Mouse (Mus musculus) brain, adult 2 months (tissue): ENCODE data around the gene 9130213A22Rik.

Experiments used
- DNase-seq: peaks from one replicate; pipeline ENCODE4 v3.0.0; 2011; ENCODE audit warnings: low read depth, low spot score

The 9130213A22Rik gene

DNA sequence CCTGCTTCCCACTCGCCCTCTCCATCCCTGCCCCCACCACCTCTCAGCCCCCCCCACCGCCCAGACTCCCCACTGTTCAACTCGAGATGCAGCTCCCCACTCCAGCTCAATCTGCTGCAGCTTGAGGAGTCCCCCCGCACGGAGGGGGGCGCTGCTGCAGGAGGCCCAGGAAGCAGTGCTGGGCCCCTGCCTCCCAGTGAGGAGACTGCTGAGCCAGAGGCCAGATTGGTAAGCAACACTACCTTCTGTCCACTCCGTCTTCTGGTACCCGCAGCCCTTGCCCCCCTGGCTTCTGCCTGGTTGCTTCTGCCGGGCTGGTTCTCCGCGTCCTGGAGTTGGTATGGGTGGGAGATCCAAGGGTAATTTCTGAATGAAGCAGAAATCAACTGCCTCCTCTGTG is 15.5 kb downstream of the 9130213A22Rik start:
- DNase-seq, result no peak

DNA sequence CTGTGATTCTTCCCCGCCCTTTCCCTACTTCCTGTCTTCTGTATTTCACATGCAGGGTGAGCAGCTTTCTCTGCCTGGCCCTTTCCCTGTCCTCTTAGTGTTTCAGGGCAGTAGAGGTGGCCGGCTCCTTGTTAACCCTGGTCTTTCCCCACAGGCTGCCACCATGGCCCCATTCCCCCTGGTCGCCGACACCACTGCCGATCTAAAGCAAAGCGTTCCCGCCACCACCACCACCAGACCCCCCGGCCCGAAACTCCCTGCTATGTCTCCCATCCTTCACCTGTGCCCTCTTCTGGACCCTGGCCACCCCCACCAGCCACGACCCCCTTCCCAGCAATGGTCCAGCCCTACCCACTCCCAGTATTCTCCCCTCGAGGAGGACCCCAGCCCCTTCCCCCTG is 16.1 kb downstream of the 9130213A22Rik start:
- no peak for DNase-seq

DNA sequence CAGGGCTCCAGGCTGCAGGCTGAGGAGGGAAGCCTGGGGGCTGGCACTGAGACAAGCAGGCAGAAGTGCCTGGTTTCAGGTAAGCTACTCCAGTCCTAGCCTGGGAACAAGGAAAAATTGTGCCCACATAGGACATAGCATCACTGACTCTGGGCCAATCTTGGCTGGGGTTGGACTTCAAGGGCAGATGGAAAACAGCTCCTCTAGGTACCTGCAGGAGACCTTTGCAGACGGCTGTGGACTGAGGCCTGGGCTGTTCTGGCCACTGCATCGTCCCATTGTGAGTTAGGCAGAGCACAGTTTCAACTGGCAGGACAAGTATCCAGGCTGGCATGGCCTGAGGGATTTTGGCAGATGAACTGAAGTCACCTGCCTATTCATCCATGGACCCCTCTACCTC is 16.6 kb downstream of the 9130213A22Rik start:
- no peak for DNase-seq

DNA sequence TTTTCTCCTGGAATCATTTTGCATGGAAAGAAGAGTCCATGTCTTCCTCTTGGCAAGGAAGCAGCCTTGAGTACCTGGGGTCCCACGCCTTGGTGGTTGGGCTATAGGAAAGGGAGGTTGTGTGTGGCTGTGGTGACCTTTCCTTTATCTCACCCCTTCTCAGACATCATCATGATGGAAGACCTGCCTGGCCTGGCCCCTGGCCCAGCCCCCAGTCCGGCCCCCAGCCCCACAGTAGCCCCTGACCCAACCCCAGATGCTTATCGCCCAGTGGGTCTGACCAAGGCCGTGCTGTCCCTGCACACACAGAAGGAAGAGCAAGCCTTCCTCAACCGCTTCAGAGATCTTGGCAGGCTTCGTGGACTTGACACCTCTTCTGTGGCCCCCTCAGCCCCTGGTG is 17.2 kb downstream of the 9130213A22Rik start:
- no peak for DNase-seq

DNA sequence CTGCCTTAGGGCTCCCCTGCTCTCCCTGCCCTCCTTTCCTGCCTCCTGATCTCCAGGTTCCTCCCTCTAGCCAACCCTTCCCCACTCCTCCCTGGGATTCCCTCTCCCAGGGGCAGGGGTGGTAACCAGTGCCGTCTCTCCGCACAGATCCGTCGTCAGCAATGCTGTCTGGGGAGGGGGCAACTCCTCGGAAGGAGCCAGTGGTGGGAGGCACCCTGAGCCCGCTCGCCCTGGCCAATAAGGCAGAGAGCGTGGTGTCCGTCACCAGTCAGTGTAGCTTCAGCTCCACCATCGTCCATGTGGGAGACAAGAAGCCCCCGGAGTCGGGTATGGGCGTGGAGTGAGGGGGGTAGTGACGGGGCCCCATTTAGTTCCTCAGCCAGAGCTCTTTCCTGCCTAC is 17.9 kb downstream of the 9130213A22Rik start:
- no peak for DNase-seq

DNA sequence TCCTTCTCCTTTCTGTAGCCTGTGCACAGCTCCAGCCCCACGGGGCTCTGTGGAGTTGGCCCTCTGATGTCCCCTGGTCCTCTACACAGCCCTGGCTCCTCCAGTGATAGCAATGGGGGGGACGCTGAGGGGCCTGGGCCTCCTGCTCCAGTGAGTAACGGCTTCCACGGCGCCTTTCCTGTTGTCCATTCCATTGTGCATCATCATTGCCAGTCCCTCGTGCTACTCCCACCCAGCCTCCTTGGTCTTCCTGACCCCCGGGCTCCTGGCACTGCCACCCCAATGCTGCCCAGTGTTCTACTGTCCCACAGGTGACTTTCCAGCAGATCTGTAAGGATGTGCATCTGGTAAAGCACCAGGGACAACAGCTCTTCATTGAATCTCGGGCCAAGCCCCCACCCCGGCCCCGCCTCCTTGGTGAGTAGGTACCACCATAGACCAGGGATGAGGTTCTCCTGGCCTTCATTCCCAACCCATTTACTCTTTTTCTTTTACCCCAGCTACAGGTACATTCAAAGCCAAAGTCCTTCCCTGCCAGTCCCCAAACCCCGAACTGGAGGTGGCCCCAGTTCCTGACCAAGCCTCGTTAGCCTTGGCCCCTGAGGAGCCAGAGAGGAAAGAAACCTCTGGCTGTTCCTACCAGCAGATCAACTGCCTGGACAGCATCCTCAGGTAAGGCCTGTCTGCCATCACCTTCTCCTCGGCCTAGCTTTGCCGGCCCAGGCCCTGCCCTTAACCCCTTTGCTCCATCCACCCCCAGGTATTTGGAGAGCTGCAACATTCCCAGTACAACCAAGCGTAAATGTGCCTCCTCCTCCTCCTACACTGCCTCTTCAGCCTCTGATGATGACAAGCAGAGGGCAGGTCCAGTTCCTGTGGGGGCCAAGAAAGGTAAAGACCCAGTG is 18.6 kb downstream of the 9130213A22Rik start:
- no peak for DNase-seq

DNA sequence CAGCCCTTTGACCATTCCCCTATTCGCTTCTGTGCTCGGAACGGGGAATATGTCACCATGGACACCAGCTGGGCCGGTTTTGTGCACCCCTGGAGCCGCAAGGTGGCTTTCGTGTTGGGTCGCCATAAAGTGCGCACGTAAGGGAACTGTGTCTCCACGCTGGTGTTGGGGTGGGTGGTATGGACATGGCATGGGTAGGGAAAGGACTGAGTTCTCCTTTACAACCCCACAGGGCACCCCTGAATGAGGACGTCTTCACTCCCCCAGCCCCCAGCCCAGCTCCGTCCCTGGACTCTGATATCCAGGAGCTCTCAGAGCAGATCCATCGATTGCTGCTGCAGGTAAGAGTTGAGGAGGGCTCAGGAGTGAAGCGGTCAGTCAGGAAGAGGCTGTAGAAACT is 19.3 kb downstream of the 9130213A22Rik start:
- DNase-seq, result no peak

DNA sequence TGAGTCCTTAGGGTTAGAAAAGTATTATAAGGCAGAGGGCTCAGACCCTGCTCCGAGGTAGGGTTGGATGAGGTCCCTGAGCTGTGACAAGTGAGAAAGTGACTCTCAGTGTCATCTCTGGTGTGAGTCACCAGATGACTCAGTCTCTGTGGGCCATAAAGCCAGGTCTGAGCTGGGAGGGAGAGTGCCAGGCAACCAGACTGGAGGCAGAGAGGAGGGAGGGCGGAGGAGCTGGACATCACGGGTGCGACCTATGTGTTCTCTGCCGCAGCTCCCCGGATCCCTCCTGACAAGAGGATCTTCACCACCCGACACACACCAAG is 20.0 kb downstream of the 9130213A22Rik start:
- peak; percentile 89 for DNase-seq

DNA sequence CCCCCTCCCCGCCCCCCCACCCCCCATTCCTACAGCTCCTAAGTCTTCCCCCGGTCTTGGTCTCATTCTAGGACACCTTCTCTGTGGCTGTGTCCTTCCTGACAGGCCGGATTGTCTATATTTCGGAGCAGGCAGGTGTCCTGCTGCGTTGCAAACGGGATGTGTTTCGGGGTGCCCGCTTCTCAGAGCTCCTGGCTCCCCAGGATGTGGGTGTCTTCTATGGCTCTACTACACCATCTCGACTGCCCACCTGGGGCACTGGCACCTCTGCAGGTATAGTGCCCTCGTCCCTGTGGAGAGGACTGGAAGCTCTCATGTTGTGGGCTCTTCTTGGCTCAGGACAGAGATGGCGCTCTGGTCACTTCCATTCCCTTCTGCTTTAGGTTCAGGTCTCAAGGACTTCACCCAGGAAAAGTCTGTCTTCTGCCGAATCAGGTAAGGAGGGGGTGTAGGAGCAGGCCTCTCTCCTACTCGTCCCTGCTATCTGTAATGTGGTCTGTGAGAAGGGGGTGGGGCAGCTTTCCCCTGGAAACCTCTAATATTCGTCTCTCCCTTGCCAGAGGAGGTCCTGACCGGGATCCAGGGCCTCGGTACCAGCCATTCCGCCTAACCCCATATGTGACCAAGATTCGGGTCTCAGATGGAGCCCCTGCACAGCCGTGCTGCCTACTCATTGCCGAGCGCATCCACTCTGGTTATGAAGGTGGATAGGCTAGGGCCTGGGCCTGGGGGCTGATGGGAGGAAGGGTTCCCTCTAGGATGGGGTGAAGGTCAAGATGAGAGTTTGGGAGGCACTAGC is 20.6 kb downstream of the 9130213A22Rik start:
- no peak for DNase-seq

DNA sequence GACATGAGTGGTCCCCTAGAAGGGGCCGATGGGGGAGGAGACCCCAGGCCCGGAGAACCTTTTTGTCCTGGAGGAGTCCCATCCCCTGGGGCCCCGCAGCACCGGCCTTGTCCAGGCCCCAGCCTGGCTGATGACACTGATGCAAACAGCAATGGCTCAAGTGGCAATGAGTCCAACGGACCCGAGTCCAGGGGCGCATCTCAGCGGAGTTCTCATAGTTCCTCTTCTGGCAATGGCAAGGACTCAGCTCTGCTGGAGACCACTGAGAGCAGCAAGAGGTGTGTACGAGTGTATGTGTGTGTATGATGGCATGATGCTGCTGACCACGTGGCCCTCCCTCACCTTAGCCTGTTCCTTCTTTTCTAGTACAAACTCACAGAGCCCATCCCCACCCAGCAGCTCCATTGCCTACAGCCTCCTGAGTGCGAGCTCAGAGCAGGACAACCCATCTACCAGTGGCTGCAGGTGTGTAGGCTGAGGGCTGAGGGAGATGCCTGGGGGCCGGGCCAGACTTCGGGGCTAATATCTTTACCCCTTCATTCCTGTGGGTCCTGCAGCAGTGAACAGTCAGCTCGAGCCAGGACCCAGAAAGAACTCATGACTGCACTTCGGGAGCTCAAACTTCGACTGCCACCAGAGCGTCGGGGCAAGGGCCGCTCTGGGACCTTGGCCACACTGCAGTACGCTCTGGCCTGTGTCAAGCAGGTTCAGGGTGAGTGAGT is 21.6 kb downstream of the 9130213A22Rik start:
- no peak for DNase-seq

DNA sequence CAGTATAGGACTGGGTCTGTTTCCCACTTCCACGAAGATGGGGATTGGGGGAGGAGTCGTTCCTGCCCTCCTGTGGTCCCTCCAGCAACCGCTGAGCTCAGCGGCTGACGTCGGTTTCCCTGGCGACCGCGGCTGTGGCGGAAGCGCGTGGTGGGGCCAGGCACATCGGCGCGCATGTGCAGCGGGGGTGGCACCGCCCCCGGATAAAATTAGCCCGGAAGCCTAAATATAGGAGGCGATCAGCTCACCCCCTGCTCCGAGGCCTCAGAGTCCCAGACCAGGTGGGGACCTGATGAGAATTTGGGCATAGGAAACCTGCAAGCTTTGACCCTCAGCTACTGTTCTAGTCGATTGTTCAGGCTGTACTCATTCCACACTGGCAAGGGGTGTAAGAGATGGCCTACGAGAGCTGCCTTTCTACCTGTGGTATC is 22.5 kb downstream of the 9130213A22Rik start:
- DNase-seq, result peak; percentile 97

DNA sequence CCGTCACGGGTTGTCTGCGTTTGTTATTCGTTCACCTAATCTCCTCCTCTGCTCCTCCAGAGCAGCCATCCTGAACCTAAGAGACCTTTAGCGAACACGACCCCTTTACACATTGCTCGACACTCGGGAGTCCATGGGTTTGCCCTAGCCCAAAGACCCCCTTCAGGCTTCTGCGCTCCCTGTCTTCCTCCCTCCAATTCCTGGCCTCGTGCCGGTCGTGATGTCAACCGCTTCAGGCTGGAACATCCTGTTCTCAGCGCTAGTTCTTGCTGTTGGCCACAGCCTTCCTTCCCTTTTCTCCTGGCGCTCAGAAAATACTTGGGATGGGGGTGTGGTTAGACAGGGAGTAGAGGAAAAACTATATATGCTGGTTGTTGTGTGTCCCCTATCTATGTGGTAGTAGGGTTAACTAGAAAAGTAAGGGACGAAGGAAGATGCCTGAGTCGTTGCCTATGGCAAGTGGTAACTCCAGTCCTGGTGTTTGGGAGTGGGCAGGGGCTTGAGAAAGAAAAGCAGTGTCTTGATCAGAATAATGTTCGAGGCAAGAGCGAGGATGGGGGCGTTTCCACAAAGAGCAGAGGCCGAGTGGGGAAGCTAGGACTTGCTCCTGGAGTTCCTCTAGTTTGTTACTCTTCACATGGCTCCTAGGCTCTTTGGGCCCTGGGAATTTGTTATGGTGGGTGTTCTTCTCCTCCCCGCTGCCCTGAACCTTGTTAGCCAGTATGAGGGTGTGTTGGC is 23.0 kb downstream of the 9130213A22Rik start:
- peak; percentile 79 for DNase-seq

DNA sequence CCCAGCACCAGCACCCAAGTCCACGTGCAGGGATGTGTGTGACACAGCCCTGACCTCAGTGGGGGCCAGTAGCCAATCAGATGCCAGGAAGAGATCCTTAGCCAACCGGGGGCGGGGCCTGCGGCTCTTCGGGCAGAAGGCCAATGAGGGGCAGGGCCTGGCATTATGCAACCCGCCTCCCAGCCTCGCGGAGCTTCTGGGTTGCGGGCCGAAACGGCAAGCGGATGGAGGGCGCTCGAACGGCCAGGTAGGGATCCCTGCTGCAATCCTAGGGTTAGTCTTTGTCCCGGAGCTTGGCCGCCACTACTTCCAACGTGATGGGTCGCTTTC is 23.7 kb downstream of the 9130213A22Rik start:
- DNase-seq, result peak; percentile 98

DNA sequence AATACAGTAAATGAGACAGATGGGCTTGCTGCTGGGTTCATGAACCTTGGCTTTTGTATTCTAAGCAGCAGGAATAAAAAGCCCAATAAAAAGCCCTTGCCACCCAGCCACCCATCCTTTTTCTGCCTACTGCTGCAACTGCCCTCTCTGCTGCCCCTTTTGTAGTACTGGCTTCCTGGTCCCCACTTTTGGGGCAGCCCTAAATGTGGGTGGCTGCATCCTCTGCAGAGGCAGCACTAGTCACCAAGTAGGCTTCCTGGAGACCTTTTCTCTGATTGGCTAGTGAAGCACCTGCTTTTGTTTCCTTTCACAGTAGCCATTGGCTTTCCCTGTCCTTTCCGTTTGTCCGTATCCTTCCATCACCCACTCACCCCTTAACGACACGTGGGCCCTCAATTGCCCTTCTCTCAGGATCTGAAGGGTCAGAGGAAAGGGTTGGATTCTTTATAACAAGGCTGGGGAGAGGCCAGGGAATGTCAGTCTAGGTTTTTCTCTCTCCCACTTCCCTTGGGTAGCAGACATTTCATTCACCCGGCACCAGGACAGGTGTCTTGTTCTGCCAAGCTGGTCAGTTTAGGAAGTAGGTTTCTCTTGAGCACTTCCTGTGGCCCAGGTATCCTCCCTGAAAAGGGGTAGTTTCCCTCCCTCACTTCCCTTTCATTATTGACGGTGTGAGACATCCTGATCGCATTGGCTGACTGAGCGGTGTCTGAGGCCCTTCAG is 24.2 kb downstream of the 9130213A22Rik start:
- DNase-seq, result peak; percentile 76

DNA sequence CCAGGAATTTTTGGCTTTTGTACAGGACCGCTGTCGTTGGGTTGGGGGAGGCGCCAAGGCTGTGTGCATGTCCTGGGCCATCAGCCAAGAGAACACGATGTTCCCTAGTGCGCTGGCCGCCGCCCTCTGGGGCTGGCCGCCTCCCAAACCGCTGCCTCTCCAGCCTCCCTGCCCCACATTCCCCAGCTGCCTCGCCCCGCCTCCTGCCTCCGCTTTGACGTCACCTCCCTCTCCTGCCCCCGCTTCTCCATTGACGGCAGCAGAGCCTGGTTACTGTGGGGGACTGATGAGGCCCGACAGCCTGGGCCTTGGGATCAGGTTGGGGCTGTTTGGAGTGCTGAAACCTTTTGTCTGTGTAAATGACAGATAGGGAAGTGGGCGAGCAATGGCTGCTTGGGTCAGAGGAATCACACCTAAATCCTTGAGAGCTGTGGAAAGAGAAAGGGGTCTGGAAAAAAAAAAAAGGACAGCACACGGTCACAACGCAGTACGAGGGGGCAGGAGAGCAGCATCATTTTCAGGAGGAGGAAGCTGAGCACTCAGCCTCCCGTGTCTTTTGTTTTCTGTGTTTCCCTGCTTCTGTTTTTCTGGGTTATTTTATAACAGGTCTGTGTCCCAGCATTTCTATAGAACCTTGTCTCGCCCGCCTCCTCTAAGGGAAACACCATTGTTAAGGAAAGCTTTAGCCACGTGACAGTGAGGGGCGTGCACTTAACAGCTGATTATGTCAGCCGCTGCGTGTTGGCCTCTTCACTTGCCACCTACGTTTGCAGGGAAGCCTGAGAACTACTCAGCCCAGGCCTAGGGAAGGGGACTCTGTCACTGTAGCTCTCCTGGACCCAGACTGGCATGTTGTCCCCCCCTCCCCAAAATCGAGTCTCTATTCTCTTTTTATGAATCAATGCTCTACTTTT is 25.1 kb downstream of the 9130213A22Rik start:
- DNase-seq, result peak; percentile 97

DNA sequence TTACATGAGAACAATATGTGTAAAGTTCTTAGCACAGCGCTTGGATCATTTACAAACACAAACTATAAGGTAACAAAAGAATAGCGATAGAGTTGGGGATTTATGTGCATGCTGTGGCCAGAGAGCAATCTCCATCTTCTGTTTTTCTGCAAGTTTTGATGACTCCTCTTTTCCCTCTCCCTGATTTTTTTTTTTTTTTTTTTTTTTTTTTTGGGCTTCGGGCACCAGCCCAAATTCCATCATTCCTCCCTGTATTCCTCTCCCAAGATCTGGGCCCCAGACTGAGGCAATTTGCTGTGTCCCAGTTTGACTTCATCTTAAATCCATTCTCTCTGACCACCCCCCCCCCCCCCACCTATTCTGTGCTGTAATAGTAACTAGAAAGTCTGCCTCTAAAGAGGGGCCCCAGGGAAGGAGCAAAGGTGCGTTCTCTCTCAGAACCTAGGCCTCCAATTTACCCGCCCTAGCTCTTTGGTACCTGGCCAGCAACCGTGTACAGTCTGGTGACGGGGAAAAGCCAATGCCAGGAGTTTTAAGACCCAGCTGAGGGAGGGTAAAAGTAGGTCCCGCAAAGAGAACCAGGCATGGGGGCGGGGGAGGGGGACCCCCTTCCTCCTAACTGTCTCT is 25.9 kb downstream of the 9130213A22Rik start:
- no peak for DNase-seq

DNA sequence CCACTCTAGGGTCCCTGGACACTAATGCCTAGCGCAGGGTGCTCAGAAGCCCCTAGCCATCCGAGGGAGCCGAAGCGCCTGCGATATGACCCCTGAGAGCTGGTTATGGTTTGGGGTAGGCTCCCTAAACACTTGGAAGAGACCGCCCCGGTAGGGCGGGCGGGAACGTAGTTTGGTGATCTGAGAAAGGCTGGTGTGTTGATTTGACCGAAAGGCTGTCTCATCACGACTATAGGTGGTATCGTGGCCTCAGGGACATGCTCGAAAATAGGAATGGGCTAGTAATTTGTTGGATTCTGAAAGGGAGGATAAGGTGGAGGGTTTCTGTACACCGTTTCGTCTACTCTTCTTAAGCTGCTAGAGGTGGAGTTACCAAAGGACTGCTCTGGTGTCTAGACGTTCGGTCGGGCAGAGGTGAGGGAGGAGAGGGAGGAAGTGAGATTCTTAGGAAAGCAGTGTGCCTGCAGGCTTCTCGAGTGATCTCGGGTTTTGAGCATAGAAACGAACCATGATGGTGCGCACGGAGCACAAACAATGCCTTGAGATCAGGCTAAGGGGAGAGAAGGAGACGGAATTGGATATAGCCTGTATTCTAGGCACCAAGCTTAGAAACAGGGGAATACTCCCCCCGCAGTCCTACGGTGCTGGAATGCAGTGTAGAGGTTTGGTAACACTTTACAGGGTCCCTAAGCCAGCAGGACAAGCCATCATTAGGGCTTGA is 26.7 kb downstream of the 9130213A22Rik start:
- peak; percentile 48 for DNase-seq

DNA sequence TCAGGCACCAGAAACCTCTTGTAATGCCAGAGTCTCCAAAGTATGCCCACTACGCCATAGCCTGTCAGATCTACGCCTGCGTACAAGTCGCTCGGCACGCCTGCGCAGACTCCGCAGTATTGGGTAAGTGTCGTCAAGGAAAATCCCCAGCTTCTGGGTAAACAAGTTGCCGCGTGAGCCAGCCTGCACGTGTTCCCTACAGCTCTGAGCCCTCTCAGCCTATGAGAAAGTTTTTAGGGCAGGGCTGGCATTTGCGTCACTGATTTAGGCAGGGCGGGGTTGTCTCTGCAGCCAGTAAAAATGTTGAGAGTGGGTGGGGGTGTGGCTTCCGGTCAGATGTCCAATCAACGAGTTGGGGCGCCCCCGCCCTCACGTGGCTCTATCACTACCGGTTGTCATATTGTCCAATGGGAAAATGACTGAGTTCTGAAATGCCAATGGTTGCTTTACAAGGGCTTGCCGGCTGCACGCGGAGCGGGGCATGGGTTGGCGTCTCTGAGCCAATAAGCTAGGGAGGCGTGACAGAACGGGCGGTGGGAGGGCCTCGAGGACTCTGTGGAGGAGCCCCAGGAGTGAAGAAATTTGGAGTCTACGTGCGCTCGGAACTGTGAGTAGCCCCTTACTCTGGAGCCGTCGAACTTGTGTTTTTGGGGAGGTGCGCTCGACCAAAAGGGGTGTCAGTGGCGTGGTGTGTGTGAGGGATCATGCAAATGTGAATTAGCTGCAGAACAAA is 27.5 kb downstream of the 9130213A22Rik start, which contains the start of gene Per1:
TSS of gene Per1 (plus strand) at position 521 of the 733 bp plus-strand sequence.
- DNase-seq, result peak; percentile 100
